Mouse (Mus musculus): ENCODE data around the gene 2010111I01Rik.

GRCm38 (mm10) chr13:63066607-63067006 is 101.9 kb downstream of the 2010111I01Rik start:
- TF ChIP-seq CTCF (IDR thresholded peaks at IDR 0.05; ENCODE audit: low read depth, low read length), result no peak
- no peak for TF ChIP-seq POLR2A (IDR thresholded peaks at IDR 0.05; ENCODE audit: insufficient read depth, low read length)
